Mouse (Mus musculus) brain, embryonic 14.5 days (tissue): ENCODE measurements around the gene Magt1.

Source experiments
- CTCF ChIP-seq: fragments of 200-500 bp; IDR thresholded peaks from 2 replicates; pipeline ENCODE4 v1.5.1; 2012; ENCODE audit warnings: inconsistent platforms, mild to moderate bottlenecking, moderate library complexity, borderline replicate concordance; ENCODE audit not compliant: insufficient read depth, insufficient read length; ENCODE audit errors: extremely low read depth
- POLR2A ChIP-seq: fragments of 200-500 bp; IDR thresholded peaks from 2 replicates; pipeline ENCODE4 v1.6.1; 2012; ENCODE audit warnings: mild to moderate bottlenecking, inconsistent platforms, borderline replicate concordance; ENCODE audit not compliant: poor library complexity, insufficient read depth, insufficient read length, severe bottlenecking; ENCODE audit errors: extremely low read depth

DNA sequence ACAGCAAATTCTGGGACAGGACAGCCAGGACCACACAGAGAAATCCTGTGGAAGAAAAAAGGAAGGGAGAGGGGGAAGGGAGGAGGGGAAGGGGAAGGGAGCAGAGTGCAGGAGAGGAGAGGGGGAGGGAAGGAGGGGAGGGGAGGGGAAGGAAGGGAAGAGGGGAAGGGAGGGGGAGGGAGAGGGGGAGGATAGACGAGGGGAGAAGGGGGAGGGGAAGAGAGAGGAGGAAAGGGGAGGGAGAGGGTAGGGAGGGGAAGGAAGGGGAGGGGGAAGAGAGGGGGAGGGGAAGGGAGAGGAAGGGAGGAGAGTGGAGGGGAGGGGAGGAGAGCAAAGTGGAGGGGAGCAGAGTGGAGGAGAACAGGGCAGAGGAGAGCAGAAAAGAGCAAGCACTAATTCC is 87.8 kb downstream of the Magt1 start:
- TF ChIP-seq CTCF (no peak), POLR2A (no peak)
